Mouse (Mus musculus) embryo, embryonic 10 days (tissue): ENCODE measurements at regions not wholly inside any gene's neighbourhood (a gene's known extent, or its start where the extent isn't known, plus 50 kb on each side); places are given as distances from the start of the nearest gene placed in this dataset.

Experiments
- DNase-seq: peaks from one replicate; pipeline ENCODE4 v3.0.0-alpha.2; 2015; ENCODE audit warnings: low spot score

DNA sequence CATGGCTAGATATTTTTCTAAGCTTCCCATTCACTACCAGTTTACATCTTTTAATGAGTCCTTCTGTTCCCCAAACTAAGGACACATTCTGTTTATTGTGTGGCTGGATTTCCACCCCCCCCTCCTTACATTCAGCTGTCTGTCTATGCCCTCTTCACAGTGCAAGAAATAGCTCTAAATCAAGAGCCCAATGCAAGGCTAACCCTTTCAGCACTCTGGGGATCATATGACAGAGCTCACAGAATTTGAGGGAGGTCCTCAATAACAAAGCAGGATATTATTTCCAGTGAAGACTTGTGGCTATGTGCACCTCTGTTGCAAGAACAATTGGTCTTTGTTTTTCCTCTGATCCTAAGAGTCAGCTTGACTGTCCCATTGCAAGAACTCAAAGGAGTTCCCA, 874.1 kb upstream of the Gje1 start:
- peak; percentile 51 for DNase-seq

GRCm38 (mm10) chr10:15586081-15586480, 868.1 kb upstream of the Gje1 start:
- DNase-seq, result no peak

DNA sequence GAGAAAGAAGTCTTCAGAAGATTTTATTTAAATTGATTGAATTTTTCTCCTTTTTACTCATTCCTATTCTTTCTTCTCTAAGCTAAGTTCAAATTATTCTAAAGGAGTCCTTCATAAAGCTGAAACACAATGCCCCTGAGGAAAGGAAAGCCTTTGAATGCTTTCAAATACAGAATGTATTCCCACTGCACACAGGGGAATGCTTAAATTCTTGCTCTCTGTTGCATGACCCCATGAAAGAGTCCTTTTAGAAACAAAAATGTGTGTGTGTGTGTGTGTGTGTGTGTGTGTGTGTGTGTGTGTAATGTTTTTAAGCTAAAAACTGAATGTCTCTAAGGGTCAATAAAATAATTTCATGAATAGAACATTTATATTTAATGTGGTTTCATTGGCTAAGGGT, 846.1 kb upstream of the Gje1 start:
- peak; percentile 24 for DNase-seq

DNA sequence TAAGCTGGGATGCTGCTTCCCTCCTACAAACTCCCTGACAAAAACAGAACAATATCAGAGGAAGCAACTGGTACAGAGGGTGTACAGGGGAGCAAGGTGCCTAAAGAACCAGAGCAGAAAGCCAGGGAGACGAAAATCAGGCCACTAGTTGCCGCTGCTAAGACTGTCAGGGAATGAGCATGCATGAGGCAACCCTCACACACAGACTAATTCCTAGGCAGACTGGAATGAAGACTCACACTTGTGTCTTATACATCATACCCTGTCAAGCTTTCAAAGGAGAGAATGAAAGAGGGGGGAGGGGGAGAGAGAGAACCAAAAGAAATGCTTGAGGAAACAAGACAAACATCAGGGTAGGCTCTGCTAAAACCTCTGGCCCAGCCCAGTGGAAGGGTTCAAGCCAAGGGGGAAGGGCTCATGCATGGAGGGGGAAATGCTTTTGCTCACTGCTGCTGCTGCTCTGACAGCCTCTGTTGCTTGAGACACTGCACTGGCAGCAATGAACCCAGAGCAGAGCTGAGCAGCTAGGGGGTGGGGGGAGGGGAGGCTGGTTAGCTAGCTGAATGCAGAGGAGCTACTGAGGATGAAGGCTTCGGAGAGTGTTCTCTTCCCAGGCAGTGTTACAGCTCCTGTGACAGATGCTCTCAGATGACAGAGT, 835.5 kb upstream of the Gje1 start:
- peak; percentile 38 for DNase-seq

GRCm38 (mm10) chr10:15541797-15542350, 823.9 kb upstream of the Gje1 start:
- DNase-seq, result no peak

DNA sequence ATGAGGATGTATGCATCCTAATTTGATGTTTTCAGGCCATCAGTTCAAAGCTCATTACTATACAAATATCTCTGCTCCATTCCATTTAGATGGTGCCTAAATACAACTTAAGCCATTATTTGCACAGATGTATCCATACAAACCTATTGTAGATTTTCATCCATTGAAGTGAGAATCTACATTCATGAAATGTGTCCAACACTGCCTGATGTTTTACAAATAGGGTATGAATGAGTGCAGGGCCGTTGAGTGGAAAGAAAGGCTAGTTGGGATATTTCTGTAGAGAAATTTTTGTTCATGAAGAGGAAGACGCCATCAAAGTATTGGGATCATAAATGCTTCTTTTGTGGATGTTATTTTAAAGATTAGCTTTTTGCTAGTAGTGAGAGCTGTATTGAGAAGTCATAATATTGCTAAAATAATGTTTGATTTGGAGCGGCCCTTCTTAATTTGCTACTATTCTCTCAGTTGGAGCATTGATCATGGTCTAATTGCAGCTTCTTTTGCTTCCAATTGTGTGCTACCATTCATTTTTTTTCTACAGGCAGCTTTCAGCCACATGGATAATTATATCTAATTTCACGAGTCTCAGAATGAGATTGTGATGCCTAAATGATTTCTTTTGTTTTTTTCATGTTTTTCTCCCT, 822.9 kb upstream of the Gje1 start:
- DNase-seq, result no peak

- no peak for DNase-seq
Observed at GRCm38 (mm10) chr10:15536053-15536452, 818.0 kb upstream of the Gje1 start.

GRCm38 (mm10) chr10:15487367-15487766, 769.4 kb upstream of the Gje1 start:
- DNase-seq, result no peak

GRCm38 (mm10) chr10:15443281-15443680, 725.3 kb upstream of the Gje1 start:
- DNase-seq, result no peak

DNA sequence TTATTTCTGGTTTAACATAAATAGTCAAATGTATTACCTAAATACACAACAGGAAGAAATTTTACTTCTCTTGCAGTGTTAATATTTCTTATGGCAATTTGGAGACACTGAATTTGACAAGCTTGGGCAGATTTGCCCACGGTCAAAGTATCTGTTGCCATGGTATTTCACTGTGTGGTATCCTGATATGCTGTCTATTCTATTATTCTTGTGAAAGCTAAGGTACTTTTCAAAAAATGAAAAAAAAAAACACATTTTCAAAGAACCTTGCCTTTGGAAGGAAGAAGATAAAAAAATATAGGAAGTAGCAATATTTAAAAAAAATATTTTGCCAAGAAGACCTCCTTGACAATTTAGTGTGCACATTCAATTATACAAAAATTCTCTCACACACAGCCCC, 723.2 kb upstream of the Gje1 start:
- no peak for DNase-seq

- no peak for DNase-seq
Observed at GRCm38 (mm10) chr10:15426746-15427145, 708.7 kb upstream of the Gje1 start.

DNA sequence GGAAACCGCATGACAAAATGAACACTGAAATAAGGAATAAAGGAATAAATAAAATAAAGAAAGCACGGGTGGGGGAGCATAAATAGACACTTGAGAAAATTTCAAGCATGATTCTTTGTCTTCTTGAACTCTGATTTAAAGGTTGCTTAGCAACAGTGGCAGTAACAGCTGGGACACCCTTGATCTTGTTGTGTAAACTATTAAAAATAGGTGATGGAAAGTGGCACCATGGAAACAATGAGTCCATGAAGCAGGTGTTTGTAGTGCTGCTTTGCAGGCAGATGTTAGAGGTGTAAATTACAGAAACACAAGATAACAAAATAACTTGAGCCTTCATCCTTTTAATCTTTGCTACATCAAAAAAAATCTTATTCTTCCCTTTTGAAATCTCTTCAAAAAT, 688.2 kb upstream of the Gje1 start:
- DNase-seq, result peak; percentile 29

GRCm38 (mm10) chr10:15405706-15406105, 687.7 kb upstream of the Gje1 start:
- peak; percentile 11 for DNase-seq

DNA sequence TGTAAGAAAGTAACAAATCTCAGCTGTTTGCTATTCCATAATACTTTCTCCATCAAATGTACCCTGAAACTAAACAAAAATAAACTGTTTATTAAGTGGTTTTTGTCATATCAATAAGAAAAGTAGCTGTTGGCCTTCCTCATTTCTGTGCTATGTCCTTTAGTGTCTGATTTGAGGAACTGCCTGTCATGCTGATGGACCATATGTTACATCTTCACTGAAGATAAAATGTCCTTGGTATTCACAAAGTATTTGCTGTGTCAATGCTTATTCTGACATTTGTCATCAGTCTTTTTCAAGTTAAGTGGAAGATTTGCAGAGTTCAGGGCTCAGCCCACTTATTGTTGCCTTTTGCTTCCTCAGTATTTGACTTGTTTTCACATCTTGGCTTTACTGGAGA, 682.0 kb upstream of the Gje1 start:
- DNase-seq, result no peak

- DNase-seq, result no peak
Observed at GRCm38 (mm10) chr10:15397114-15397513, 679.1 kb upstream of the Gje1 start.

GRCm38 (mm10) chr10:15395295-15395694, 677.3 kb upstream of the Gje1 start:
- no peak for DNase-seq

DNA sequence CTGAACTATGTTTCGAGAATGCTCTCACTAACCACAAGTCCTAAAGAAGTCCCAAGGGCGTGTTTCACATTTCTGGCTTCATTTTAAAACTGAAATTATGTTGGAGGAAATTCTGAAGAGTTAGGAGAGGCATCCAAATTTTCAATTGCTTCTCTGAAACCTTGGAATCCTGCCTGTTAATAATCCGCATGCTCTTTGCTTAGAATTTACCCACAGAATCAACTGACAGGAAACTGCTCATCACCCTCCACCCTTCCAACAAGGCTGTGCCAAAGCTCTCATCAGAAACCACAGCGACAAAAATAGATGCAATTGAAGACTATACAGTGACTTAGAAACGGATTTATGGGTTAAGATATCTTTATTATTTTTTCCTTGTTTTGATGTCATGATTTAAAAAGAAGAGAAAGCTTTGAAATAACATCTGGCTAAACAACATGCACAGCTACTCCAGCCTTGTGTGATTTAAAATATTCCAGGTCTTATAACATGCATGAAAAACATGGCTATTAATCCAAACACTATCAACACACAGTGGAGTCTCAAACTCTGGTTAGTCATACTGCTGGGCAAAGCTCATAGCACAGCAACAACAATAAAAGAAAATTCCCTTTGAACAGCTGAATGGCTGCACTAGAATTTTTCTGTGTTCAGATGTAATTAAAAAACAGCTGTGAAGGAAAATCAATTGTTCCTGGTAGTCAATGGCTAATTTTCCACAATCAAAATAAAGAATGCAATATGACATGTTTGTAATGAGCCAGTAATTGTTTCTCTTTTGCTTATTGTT, 674.2 kb upstream of the Gje1 start:
- no peak for DNase-seq

GRCm38 (mm10) chr10:15373571-15373970, 655.6 kb upstream of the Gje1 start:
- no peak for DNase-seq
